Mouse (Mus musculus): ENCODE measurements at regions not wholly inside any gene's neighbourhood (a gene's known extent, or its start where the extent isn't known, plus 50 kb on each side); places are given as distances from the start of the nearest gene placed in this dataset.

GRCm38 (mm10) chr5:75800040-75800989 lies 177.9 kb downstream of the Kdr start:
- ATAC-seq (replicated peaks in 1 of 2; ENCODE audit: insufficient read depth in 1 of 2, low FRiP score in 2 of 2, low TSS enrichment in 1 of 2, low read depth in 1 of 2, poor library complexity in 2 of 2, severe bottlenecking in 2 of 2), result no peak

GRCm38 (mm10) chr5:75799627-75800026 lies 178.6 kb downstream of the Kdr start:
- 0 out of 4 replicates have a peak, but pooled peaks of 1 of the 2 experiments have one; percentile 17 for ATAC-seq (replicated peaks in 1 of 2; ENCODE audit: insufficient read depth in 1 of 2, low FRiP score in 2 of 2, low TSS enrichment in 1 of 2, low read depth in 1 of 2, poor library complexity in 2 of 2, severe bottlenecking in 2 of 2)

GRCm38 (mm10) chr5:75793184-75793583 lies 185.1 kb downstream of the Kdr start:
- ATAC-seq (replicated peaks in 1 of 2; ENCODE audit: insufficient read depth in 1 of 2, low FRiP score in 2 of 2, low TSS enrichment in 1 of 2, low read depth in 1 of 2, poor library complexity in 2 of 2, severe bottlenecking in 2 of 2), result no peak

- ATAC-seq (replicated peaks in 1 of 2; ENCODE audit: insufficient read depth in 1 of 2, low FRiP score in 2 of 2, low TSS enrichment in 1 of 2, low read depth in 1 of 2, poor library complexity in 2 of 2, severe bottlenecking in 2 of 2), result peak; percentile 82 to 91
Observed at GRCm38 (mm10) chr5:75791738-75792137, 186.5 kb downstream of the Kdr start.

- ATAC-seq (replicated peaks in 1 of 2; ENCODE audit: insufficient read depth in 1 of 2, low FRiP score in 2 of 2, low TSS enrichment in 1 of 2, low read depth in 1 of 2, poor library complexity in 2 of 2, severe bottlenecking in 2 of 2), result no peak
Observed at GRCm38 (mm10) chr5:75788087-75788486, 190.2 kb downstream of the Kdr start.

- ATAC-seq (replicated peaks in 1 of 2; ENCODE audit: insufficient read depth in 1 of 2, low FRiP score in 2 of 2, low TSS enrichment in 1 of 2, low read depth in 1 of 2, poor library complexity in 2 of 2, severe bottlenecking in 2 of 2), result no peak
Observed at GRCm38 (mm10) chr5:75786196-75786595, 192.1 kb downstream of the Kdr start.

GRCm38 (mm10) chr5:75784998-75785593 lies 193.2 kb downstream of the Kdr start:
- no peak for ATAC-seq (replicated peaks in 1 of 2; ENCODE audit: insufficient read depth in 1 of 2, low FRiP score in 2 of 2, low TSS enrichment in 1 of 2, low read depth in 1 of 2, poor library complexity in 2 of 2, severe bottlenecking in 2 of 2)

- ATAC-seq (replicated peaks in 1 of 2; ENCODE audit: insufficient read depth in 1 of 2, low FRiP score in 2 of 2, low TSS enrichment in 1 of 2, low read depth in 1 of 2, poor library complexity in 2 of 2, severe bottlenecking in 2 of 2), result no peak
Observed at GRCm38 (mm10) chr5:75770592-75770991, 195.9 kb downstream of the Kit start.

- ATAC-seq (replicated peaks in 1 of 2; ENCODE audit: insufficient read depth in 1 of 2, low FRiP score in 2 of 2, low TSS enrichment in 1 of 2, low read depth in 1 of 2, poor library complexity in 2 of 2, severe bottlenecking in 2 of 2), result no peak
Observed at GRCm38 (mm10) chr5:75767213-75767612, 192.5 kb downstream of the Kit start.

- ATAC-seq (replicated peaks in 1 of 2; ENCODE audit: insufficient read depth in 1 of 2, low FRiP score in 2 of 2, low TSS enrichment in 1 of 2, low read depth in 1 of 2, poor library complexity in 2 of 2, severe bottlenecking in 2 of 2), result peak in 1 of 2 experiments; percentile 23; a peak in 1 of 4 replicates
Observed at GRCm38 (mm10) chr5:75762374-75762773, 187.7 kb downstream of the Kit start.

GRCm38 (mm10) chr5:75761459-75762310 lies 187.0 kb downstream of the Kit start:
- peak; percentile 69 to 78 for ATAC-seq (replicated peaks in 1 of 2; ENCODE audit: insufficient read depth in 1 of 2, low FRiP score in 2 of 2, low TSS enrichment in 1 of 2, low read depth in 1 of 2, poor library complexity in 2 of 2, severe bottlenecking in 2 of 2)

GRCm38 (mm10) chr5:75756168-75756567 lies 181.5 kb downstream of the Kit start:
- ATAC-seq (replicated peaks in 1 of 2; ENCODE audit: insufficient read depth in 1 of 2, low FRiP score in 2 of 2, low TSS enrichment in 1 of 2, low read depth in 1 of 2, poor library complexity in 2 of 2, severe bottlenecking in 2 of 2), result peak in 1 of 2 experiments; percentile 56; a peak in 1 of 4 replicates

GRCm38 (mm10) chr5:75754356-75754755 lies 179.6 kb downstream of the Kit start:
- ATAC-seq (replicated peaks in 1 of 2; ENCODE audit: insufficient read depth in 1 of 2, low FRiP score in 2 of 2, low TSS enrichment in 1 of 2, low read depth in 1 of 2, poor library complexity in 2 of 2, severe bottlenecking in 2 of 2), result peak in 1 of 2 experiments; percentile 36; a peak in 1 of 4 replicates

GRCm38 (mm10) chr5:75745311-75745710 lies 170.6 kb downstream of the Kit start:
- no peak for ATAC-seq (replicated peaks in 1 of 2; ENCODE audit: insufficient read depth in 1 of 2, low FRiP score in 2 of 2, low TSS enrichment in 1 of 2, low read depth in 1 of 2, poor library complexity in 2 of 2, severe bottlenecking in 2 of 2)

- peak; percentile 86 to 91 for ATAC-seq (replicated peaks in 1 of 2; ENCODE audit: insufficient read depth in 1 of 2, low FRiP score in 2 of 2, low TSS enrichment in 1 of 2, low read depth in 1 of 2, poor library complexity in 2 of 2, severe bottlenecking in 2 of 2)
Observed at GRCm38 (mm10) chr5:75744475-75745045, 169.8 kb downstream of the Kit start.

GRCm38 (mm10) chr5:75739336-75739735 lies 164.6 kb downstream of the Kit start:
- no peak for ATAC-seq (replicated peaks in 1 of 2; ENCODE audit: insufficient read depth in 1 of 2, low FRiP score in 2 of 2, low TSS enrichment in 1 of 2, low read depth in 1 of 2, poor library complexity in 2 of 2, severe bottlenecking in 2 of 2)

GRCm38 (mm10) chr5:75738445-75738844 lies 163.7 kb downstream of the Kit start:
- ATAC-seq (replicated peaks in 1 of 2; ENCODE audit: insufficient read depth in 1 of 2, low FRiP score in 2 of 2, low TSS enrichment in 1 of 2, low read depth in 1 of 2, poor library complexity in 2 of 2, severe bottlenecking in 2 of 2), result no peak
